Mouse (Mus musculus) thymus, adult 2 months (tissue): ENCODE data around the gene Hes3.

Source experiments
- CTCF ChIP-seq: fragments of 200-500 bp; IDR thresholded peaks from 2 replicates; pipeline ENCODE4 v1.5.1; 2012; ENCODE audit warnings: mild to moderate bottlenecking, control low read depth, low read length, moderate library complexity, borderline replicate concordance; ENCODE audit not compliant: control insufficient read depth, poor library complexity, insufficient read depth; ENCODE audit errors: extremely low read depth
- POLR2A ChIP-seq: fragments of 200-500 bp; IDR thresholded peaks from 2 replicates; pipeline ENCODE4 v1.6.1; 2012; ENCODE audit warnings: mild to moderate bottlenecking, low read length, control low read depth, moderate library complexity; ENCODE audit not compliant: control insufficient read depth, poor library complexity, insufficient read depth; ENCODE audit errors: extremely low read depth

DNA sequence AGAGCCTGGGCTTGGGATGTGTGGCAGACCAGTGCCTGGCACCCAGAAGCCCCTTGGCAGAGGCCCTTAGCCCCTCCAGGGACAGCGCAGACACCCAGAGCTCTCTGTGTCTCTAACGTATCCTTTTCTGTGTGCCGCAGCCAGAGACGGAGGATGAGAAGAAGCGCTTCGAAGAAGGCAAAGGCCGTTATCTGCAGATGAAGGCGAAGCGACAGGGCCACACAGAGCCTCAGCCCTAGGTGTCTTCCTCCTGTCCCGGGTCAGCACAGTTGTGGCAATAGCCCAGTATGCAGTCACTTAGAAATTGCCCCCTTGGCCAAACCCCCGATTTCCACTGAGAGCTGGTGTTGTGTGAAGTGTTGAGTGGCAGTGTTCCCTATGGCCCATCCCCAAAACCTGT is 20.1 kb downstream of the Hes3 start:
- no peak for TF ChIP-seq CTCF
- TF ChIP-seq POLR2A: no peak
